Mouse (Mus musculus) liver, embryonic 13.5 days (tissue): ENCODE measurements at regions not wholly inside any gene's neighbourhood (a gene's known extent, or its start where the extent isn't known, plus 50 kb on each side); places are given as distances from the start of the nearest gene placed in this dataset.

Experiments
- ATAC-seq: fragments of 200-750 bp; cut with Nextera tagmentation; 2 replicates; pipeline ENCODE4 v1.8.0; 2017; ENCODE audit warnings: low read depth, mild to moderate bottlenecking, moderate number of reproducible peaks, moderate library complexity
- DNase-seq: peaks from one replicate; pipeline ENCODE4 v3.0.0; 2022
- H3K27ac ChIP-seq: fragments of 300-500 bp; sonication (generic); 2 replicates; pipeline ENCODE4 v1.5.1; 2015; ENCODE audit warnings: moderate library complexity, mild to moderate bottlenecking, inconsistent platforms
- H3K27me3 ChIP-seq: fragments of 300-500 bp; sonication (generic); 2 replicates; pipeline ENCODE4 v1.6.1; 2015; ENCODE audit warnings: mild to moderate bottlenecking, inconsistent platforms
- H3K36me3 ChIP-seq: fragments of 300-500 bp; sonication (generic); 2 replicates; pipeline ENCODE4 v1.6.1; 2015; ENCODE audit warnings: mild to moderate bottlenecking, inconsistent platforms
- H3K4me1 ChIP-seq: fragments of 300-500 bp; sonication (generic); replicated peaks from 2 replicates; pipeline ENCODE4 v1.6.1; 2015; ENCODE audit warnings: inconsistent platforms
- H3K4me2 ChIP-seq: fragments of 300-500 bp; sonication (generic); 2 replicates; pipeline ENCODE4 v1.6.1; 2015; ENCODE audit warnings: inconsistent platforms, mild to moderate bottlenecking, moderate library complexity
- H3K4me3 ChIP-seq: fragments of 300-500 bp; sonication (generic); replicated peaks from 2 replicates; pipeline ENCODE4 v1.5.1; 2015; ENCODE audit warnings: mild to moderate bottlenecking, inconsistent platforms
- H3K9ac ChIP-seq: fragments of 300-500 bp; sonication (generic); 2 replicates; pipeline ENCODE4 v1.6.1; 2015; ENCODE audit warnings: mild to moderate bottlenecking, inconsistent platforms
- H3K9me3 ChIP-seq: fragments of 300-500 bp; sonication (generic); replicated peaks from 2 replicates; pipeline ENCODE4 v1.6.1; 2016; ENCODE audit warnings: inconsistent platforms
- WGBS: fragments of 180-500 bp; shearing (Covaris S2); methylation state at CpG from one replicate; pipeline ENCODE4 v1.1.7; 2015; ENCODE audit not compliant: insufficient replicate concordance; 5-methylcytosine and 5-hydroxymethylcytosine counted together

DNA sequence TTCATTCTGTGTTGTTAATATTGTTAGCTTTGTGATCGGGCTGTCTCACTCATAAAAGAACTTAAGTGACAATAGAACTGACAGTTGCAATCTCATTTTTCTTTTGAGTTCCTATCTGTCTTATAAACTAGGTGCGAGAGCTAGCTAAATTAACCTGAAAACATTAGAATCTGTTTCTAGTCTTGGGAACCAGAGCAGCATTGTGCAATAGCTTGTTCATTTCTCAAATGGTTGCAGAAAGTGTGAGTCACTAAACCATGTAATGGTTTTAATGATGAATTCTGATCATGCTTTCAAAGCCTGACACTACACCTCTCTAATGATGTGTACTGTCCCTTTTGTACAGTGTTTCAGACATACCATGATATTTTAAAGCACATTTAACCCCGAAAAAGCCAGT is 360.8 kb upstream of the Klhl1 start:
- Histone ChIP-seq H3K27me3 (no peaks in the 10 kb centered on the region), H3K36me3 (no peaks in the 10 kb centered on the region), H3K9ac (no peak overlapping the region), H3K4me3 (no peak overlapping the region), H3K27ac (no peak overlapping the region), H3K4me2 (no peak overlapping the region), H3K9me3 (no peaks in the 10 kb centered on the region), H3K4me1 (no peaks in the 10 kb centered on the region)
- WGBS = 61% methylated on average over 3 of the region's 3 CpGs
- DNase-seq (no peak), ATAC-seq (no peak)

DNA sequence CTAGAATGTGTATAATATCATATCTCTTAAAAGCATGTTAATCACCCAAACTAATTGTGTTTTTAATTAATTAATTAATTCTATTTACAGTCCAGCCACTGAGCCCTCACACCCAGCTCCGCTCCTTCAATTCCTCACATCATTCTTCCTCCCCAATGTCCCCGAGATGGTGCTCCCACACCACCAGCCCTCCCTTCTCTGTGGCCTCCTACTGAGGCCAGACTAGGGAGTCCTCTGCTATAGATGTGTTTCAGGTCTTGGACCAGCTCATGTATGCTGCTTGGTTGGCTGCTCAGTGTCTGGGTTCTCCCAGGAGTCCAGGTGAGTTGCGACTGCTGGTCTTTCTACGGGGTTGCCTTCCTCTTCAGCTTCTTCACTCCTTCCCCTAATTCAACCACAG is 353.1 kb upstream of the Klhl1 start:
- no peaks in the 10 kb centered on the region for H3K27me3 ChIP-seq
- H3K4me1 ChIP-seq = no peaks in the 10 kb centered on the region
- H3K36me3 ChIP-seq = no peaks in the 10 kb centered on the region
- DNase-seq (no peak), ATAC-seq (no peak)
- H3K9me3 ChIP-seq = no peaks in the 10 kb centered on the region
- H3K27ac ChIP-seq = no peak overlapping the region
- no peak overlapping the region for H3K4me3 ChIP-seq
- H3K4me2 ChIP-seq = no peak overlapping the region
- H3K9ac ChIP-seq = no peak overlapping the region
- 76% methylated on average over 4 of the region's 4 CpGs for WGBS

DNA sequence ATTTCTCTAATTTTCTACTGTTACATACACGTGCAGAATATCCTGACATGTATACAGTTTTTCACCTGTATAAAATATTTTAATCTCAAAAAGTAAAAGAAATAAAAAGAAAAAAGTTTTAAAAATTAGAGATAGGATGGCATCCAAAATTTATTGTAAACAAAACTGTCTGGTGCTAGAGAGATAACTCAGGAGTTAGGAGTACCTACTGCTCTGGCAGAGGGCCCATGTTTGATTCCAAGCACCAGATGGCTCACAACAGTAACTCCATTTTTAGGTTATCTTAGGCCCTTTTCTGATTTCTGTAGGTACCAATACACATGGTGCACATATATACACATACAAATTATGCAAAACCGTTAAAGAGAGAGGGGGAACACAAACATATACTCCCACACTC is 320.0 kb upstream of the Klhl1 start:
- H3K27me3 ChIP-seq = no peaks in the 10 kb centered on the region

DNA sequence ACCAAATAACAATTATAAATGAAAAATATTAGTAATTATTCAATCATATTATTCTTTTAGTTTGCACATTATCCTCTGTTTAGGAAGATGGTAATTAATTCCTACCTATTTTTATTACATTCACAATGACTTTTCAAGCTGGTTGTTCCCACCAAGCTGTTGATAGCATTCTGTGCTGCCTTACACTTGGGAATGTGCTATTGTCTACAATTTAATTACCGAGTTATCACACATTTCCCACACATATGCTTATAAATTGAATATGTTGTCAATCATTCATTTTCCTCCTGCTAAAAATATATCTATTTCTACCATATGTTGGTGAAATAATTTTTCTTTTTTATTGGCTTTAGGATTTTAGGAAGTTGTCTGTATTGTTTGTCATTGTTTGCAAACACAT is 306.2 kb upstream of the Klhl1 start:
- Histone ChIP-seq H3K9ac (no peak overlapping the region), H3K4me3 (no peak overlapping the region), H3K4me2 (no peak overlapping the region), H3K4me1 (no peaks in the 10 kb centered on the region), H3K9me3 (no peaks in the 10 kb centered on the region), H3K27me3 (no peaks in the 10 kb centered on the region), H3K36me3 (no peaks in the 10 kb centered on the region), H3K27ac (no peak overlapping the region)
- ATAC-seq (no peak), DNase-seq (no peak)
- WGBS = 57% methylated on average over 1 of the region's 1 CpGs

More for the DNA sequence above, 320.0 kb upstream of the Klhl1 start:
- Histone ChIP-seq H3K4me2 (no peak overlapping the region), H3K27ac (no peak overlapping the region), H3K9me3 (no peaks in the 10 kb centered on the region), H3K36me3 (no peaks in the 10 kb centered on the region), H3K4me1 (no peaks in the 10 kb centered on the region), H3K4me3 (no peak overlapping the region), H3K9ac (no peak overlapping the region)
- ATAC-seq (no peak), DNase-seq (no peak)
- WGBS = 42% methylated on average over 2 of the region's 2 CpGs

DNA sequence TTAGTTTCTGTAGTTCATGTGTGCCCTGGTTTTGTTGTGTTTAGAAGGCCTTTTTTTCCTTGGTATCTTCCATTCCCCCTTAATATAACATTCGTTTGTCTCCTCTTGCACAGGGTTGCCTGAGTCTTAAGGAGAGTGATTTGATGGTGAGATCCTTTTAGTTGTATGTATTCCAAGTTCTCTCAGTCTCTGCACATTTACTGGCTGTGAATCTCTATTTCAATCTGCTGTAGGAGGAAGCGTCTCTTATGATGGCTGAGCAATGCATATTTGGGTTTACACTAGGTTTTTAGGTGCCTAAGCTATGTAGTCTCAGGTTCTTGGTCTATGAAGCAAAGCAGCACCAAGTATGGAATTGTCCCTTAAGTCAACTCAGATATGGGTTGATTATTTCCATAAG is 296.8 kb upstream of the Klhl1 start:
- no peaks in the 10 kb centered on the region for H3K36me3 ChIP-seq
- no peak overlapping the region for H3K4me3 ChIP-seq
- 69% methylated on average over 2 of the region's 2 CpGs for WGBS
- no peak overlapping the region for H3K27ac ChIP-seq
- H3K4me1 ChIP-seq = no peaks in the 10 kb centered on the region
- no peak overlapping the region for H3K4me2 ChIP-seq
- H3K9ac ChIP-seq = no peak overlapping the region
- ATAC-seq = no peak
- no peaks in the 10 kb centered on the region for H3K9me3 ChIP-seq
- no peaks in the 10 kb centered on the region for H3K27me3 ChIP-seq
- DNase-seq = no peak

DNA sequence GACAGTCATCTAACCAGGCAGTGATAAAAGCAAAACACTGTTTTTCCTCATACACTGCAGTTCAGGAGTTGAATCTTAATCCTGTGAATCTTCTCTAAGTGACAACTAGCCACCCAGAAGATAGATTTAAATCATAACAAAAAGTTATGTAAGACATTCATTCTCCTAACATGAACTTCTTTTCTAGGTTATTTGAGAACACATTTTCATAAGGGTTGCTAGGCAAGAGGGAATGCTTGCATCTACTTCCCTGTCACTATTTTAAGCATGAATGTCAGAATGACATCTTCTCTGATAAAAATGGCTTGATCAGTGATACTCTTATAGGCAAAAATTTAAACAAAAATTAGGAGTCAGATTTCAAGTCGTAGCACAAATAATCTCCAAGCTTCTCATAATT is 286.4 kb upstream of the Klhl1 start:
- Histone ChIP-seq H3K9me3 (no peaks in the 10 kb centered on the region; the same call in 1 of the 2 replicates), H3K9ac (no peak overlapping the region), H3K4me3 (no peak overlapping the region), H3K27me3 (no peaks in the 10 kb centered on the region), H3K4me2 (no peak overlapping the region), H3K4me1 (no peaks in the 10 kb centered on the region), H3K36me3 (no peaks in the 10 kb centered on the region), H3K27ac (no peak overlapping the region)
- WGBS = 43% methylated on average over 1 of the region's 1 CpGs
- no peak for ATAC-seq
- no peak for DNase-seq

DNA sequence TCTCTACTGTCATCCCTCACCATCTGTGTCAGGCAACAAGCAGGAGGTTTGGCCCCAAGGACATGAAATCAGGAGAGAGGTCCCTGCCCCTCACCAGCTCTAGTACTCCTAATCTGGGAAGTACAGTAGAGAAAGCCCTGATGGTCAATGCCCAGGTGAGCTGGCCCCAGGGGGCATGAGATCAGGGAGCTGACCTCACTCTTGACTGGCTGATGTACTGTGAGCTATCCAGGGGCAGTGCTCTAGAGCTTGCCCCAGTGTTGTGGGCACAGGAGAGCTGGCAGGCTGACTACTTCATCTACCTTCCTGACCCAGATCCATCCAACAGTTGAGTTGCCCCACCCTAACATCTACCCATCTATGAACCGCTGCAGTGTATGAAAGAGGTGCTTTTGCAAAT is 275.9 kb upstream of the Klhl1 start:
- Histone ChIP-seq H3K27me3 (no peaks in the 10 kb centered on the region), H3K9me3 (no peaks in the 10 kb centered on the region), H3K36me3 (no peaks in the 10 kb centered on the region), H3K4me1 (no peaks in the 10 kb centered on the region), H3K9ac (no peak overlapping the region), H3K4me3 (no peak overlapping the region), H3K4me2 (no peak overlapping the region), H3K27ac (no peak overlapping the region)
- ATAC-seq = no peak
- WGBS = 58% methylated on average over 1 of the region's 1 CpGs
- no peak for DNase-seq

DNA sequence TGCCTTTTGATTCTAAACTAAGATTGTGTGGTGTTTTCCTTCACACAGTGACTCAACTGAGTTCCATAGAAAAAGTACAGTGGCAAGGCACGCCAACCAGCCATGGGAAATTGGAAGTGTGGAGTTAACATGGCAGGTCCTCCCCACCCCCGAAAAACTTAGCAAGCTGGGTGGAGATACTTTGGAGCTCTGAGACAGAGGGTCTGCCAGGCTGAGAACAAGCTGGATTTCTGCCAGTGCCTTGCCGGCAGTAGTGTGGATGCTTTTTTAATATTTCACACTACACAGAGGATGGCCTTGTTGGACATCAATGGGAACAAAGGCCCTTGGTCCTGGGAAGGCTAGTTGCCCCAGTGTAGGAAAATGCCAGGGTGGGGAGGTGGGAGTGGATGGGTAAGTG is 269.0 kb upstream of the Klhl1 start:
- Histone ChIP-seq H3K27me3 (no peaks in the 10 kb centered on the region), H3K36me3 (no peaks in the 10 kb centered on the region), H3K9me3 (no peaks in the 10 kb centered on the region), H3K9ac (no peak overlapping the region), H3K4me2 (no peak overlapping the region), H3K4me1 (no peaks in the 10 kb centered on the region), H3K4me3 (no peak overlapping the region), H3K27ac (no peak overlapping the region)
- DNase-seq = no peak
- ATAC-seq = no peak
- WGBS = 56% methylated on average over 3 of the region's 3 CpGs

DNA sequence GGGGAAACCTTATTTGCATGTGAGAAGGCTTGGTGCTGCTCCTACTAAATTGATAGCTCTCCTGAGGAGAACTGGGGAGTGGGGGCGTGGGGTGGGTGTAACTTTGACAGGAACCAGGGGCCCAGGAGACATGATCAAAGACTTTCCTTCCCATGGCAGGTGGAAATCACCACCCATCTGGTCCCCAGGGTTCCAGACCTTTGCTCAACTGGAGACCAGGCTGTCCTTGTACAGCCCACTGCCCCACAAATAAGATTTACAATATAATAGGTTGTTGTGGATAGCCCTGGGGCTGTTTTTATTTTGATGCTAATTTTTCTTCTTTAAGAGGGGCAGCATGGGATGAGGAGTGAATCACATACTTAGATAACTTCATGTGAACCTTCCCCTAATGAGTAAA is 268.4 kb upstream of the Klhl1 start:
- Histone ChIP-seq H3K27me3 (no peaks in the 10 kb centered on the region), H3K4me2 (no peak overlapping the region), H3K27ac (no peak overlapping the region), H3K9ac (no peak overlapping the region), H3K4me1 (no peaks in the 10 kb centered on the region), H3K9me3 (no peaks in the 10 kb centered on the region), H3K4me3 (no peak overlapping the region), H3K36me3 (no peaks in the 10 kb centered on the region)
- DNase-seq = no peak
- 14% methylated on average over 1 of the region's 1 CpGs for WGBS
- no peak for ATAC-seq

DNA sequence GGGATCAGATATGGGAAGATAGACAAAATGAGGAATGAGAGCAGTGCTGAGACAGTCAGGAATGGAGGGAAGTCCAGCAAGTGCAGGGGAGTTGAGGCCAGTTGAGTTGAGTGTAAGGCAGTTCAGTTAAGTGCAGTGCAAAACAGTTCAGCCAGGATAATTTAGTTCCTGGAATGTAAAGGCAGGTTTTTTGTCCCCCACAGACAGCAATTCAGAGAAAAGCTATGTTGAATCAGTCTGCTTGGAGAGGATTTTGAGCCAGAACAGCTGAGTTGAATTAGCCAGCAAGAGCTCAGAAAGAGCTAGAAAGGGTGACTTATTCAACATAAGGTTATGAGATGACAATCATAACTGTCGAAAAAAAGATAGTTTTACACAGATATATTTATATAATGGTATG is 256.9 kb upstream of the Klhl1 start:
- Histone ChIP-seq H3K27ac (no peak overlapping the region), H3K9me3 (no peaks in the 10 kb centered on the region), H3K4me1 (no peaks in the 10 kb centered on the region), H3K9ac (no peak overlapping the region), H3K4me3 (no peak overlapping the region), H3K36me3 (no peaks in the 10 kb centered on the region), H3K27me3 (no peaks in the 10 kb centered on the region), H3K4me2 (no peak overlapping the region)
- no peak for ATAC-seq
- WGBS = 34% methylated on average over 1 of the region's 1 CpGs
- no peak for DNase-seq

DNA sequence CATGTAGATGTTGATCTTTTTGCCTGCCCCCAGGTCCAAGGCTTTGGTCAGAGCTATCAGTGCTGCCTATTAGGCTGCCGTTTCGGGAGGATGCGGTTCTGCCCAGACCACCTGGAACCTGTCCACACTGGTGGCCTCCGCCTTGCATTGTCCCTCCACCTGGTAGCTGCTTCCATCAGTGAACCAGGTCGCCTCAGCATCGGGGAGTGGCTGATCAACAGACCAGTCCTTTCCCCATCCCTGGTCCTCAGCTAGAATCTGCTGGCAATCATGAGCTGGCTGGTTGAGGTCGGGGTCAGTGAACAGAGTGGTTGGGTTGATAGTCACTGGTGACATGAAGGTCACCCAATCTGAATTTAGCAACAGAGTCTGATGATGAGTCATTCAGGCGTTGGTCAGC is 241.7 kb upstream of the Klhl1 start:
- Histone ChIP-seq H3K4me3 (no peak overlapping the region), H3K36me3 (no peaks in the 10 kb centered on the region), H3K27ac (no peak overlapping the region), H3K4me2 (no peak overlapping the region), H3K27me3 (no peaks in the 10 kb centered on the region), H3K4me1 (no peaks in the 10 kb centered on the region), H3K9me3 (0 out of 2 replicates have a peak, but pooled peaks cover 3% of the 10 kb centered on the region), H3K9ac (no peak overlapping the region)
- 72% methylated on average over 8 of the region's 8 CpGs for WGBS
- DNase-seq = no peak
- no peak for ATAC-seq

DNA sequence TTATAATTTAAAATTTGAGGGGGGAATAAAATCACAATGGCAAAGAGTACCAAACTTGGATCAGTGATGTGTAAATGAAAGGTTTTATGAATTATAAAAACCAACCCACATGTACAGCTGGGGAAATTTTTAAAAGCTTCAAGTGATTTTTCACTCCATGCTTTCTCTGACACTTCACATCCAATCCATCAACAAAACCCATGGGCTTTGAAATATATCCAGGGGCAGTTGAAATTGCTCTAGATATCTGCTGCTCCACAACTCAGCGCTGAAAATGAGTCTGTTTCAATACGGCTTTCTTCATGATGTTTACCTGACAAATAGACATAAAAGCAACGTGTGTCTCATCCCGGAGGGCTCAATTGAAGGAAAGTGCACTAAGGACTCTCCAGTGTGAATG is 214.3 kb upstream of the Klhl1 start:
- Histone ChIP-seq H3K27ac (no peak overlapping the region), H3K36me3 (no peaks in the 10 kb centered on the region), H3K9me3 (no peaks in the 10 kb centered on the region), H3K9ac (no peak overlapping the region), H3K4me2 (no peak overlapping the region), H3K4me3 (no peak overlapping the region), H3K27me3 (no peaks in the 10 kb centered on the region), H3K4me1 (no peaks in the 10 kb centered on the region)
- no peak for DNase-seq
- ATAC-seq = no peak
- 65% methylated on average over 4 of the region's 4 CpGs for WGBS

DNA sequence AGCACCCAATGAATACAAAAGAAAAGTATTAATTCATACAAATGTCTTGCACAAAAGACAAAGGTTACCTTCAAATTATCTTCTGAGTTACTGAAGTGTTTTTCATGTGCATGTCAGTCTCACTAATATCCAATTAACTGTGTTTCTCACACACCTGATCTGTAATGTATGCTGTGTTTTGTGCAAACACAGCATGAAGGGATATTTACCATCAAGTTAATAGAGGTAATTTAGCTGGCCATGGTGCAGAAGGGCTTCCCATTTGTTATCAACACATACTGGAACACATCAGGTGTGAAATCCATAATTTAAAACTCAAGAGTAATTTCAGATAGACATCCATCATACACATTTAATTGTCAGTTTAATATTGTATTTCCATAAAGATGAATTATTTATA is 178.2 kb upstream of the Klhl1 start:
- Histone ChIP-seq H3K9me3 (no peaks in the 10 kb centered on the region), H3K27ac (no peak overlapping the region), H3K4me3 (no peak overlapping the region), H3K27me3 (no peaks in the 10 kb centered on the region), H3K4me1 (no peaks in the 10 kb centered on the region), H3K36me3 (no peaks in the 10 kb centered on the region), H3K9ac (no peak overlapping the region), H3K4me2 (no peak overlapping the region)
- DNase-seq (no peak), ATAC-seq (no peak)
